Mouse (Mus musculus) kidney, adult 2 months (tissue): ENCODE data around the gene Tff2.
A peak's percentile ranks its signal among the peaks of the same experiment; 100 is the strongest.

Experiments
- CTCF ChIP-seq: fragments of 200-500 bp; conservative IDR thresholded peaks from 2 replicates; pipeline ENCODE4 v1.5.1; 2011; ENCODE audit warnings: low read depth, mild to moderate bottlenecking, control low read depth, low read length, moderate library complexity, mixed read lengths; ENCODE audit not compliant: insufficient read depth, insufficient read length
- POLR2A ChIP-seq: fragments of 200-500 bp; IDR thresholded peaks from one replicate; pipeline ENCODE4 v1.6.1; 2011; ENCODE audit warnings: low read depth, low read length, control low read depth

DNA sequence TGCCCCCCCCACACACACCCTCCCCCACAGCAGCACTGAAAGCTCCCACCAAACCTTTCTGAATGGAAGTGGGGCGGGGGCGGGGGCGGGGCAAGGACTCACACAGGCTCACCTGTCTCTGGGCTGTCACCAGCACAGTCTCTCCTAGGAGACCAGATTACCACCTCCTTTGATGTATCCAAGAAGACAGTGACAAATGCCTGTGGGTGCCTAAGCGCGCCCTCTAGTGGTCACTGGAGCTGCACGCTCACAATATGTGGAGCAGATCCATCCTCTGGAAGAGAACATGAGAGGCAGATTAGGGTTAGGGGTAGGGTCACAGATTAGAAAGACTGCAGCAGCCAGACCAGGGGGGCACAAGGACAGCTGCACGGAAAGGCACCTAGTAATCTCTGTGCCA is 24.7 kb downstream of the Tff2 start:
- TF ChIP-seq CTCF (peak; percentile 93), POLR2A (no peak)
